Mouse (Mus musculus) urinary bladder, postnatal 4 days (tissue): Measurements from ENCODE around the gene Btbd11.
"Not testable (repeated sequence)": the region's sequence is repeated elsewhere in the genome, so short reads cannot be mapped to it uniquely, and the experiment has no call there.

Experiments used
- DNase-seq, 2 experiments: peaks; one replicate each; pipeline ENCODE4 v3.0.0; 2021 to 2022; ENCODE audit warnings: low spot score in 2 of 2

Gene Btbd11

DNA sequence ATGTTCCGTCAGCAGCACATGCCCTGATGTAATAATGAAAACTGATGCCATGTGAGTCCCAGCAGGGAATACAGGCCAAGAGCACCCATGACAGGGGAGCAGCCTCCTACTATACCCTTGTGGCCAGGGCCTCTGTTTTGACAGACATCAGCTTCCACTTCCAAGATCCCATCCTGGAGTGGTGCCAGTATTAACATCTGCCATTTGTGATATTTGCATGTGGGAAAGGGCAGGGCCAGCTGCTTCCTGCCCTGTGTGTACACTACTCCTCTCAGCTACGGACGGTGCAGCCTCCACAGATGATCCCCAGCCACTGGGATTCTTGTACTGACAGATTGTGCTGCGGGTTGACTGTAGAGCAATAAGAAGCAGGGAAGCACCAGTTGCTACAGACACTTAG is 269.3 kb downstream of the Btbd11 start:
- no peak for DNase-seq

DNA sequence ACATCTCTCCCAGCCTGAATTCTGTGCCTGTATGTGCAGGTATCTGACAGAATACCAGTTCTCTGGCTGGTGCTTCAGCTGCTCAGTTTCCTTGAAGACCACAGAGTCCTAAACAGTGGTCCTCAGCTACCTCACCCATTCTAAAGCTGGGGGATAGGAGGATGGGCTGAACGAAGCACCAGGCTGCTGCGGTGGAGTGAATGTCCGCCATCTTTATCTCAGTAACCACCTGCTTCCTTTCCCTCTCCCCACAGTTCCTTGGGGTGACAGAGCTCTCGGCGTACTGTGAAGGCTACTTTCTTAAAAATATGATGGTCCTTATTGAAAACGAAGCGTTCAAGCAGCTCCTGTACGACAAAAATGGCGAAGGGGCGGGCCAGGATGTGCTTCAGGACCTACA is 271.3 kb downstream of the Btbd11 start:
- DNase-seq = no peak

DNA sequence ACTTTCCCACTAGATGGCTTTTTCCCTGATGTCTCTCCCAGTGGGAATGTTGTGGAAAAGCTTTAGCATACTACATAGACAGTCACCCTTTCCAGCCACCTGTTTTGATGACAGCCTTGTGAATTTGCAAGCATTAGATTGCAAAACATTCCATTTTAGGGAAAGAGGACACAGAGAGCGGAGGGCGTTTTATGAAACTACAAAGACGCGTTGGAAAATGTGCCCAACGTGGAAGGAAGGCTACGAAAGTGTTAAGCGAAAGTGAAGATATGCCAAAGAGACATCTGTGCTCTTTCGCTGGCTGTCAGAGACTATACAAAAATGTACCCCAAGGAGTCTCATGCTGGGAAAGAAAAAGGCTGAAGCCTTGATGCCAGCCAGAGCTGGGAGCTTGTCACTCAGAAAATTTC is 286.9 kb downstream of the Btbd11 start:
- no peak for DNase-seq

DNA sequence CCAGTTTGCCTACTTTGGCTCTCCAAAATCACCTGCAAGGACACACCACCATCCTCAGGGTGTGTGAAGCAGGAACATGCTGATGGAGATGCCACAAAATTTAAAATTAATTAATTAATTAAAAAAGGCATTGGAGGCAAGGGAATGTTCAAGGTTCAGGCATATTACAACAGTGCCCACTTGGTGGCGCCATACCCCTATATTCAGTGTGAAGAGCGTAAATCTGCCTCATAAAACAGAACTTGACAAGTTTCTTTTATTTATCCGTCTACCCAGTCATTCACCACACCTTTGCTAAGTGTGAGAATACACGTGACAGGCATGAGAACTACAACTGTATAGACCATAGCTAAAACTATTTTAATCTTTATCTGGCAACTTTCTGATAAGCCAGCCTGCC is 292.0 kb downstream of the Btbd11 start:
- DNase-seq = no peak

DNA sequence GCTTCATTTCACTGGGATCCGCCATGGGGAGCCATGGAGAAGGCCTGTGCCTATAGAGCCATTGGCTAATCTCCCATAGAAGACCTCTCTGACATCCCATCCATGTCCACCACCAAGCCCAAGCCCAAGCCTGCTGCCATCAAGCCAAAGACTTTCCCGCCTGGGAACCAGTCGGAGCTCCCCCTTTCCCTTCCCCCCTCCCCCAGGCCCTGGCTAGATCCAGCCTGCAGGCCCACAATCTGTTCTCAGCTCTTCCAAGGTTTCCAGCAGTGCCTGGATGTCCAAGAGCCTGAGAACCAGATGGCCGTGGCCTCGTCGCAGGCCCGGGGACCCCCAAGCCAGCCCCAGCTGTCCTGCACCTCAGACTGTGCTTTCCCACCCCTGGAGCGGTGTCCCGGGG is 295.8 kb downstream of the Btbd11 start:
- no peak for DNase-seq

DNA sequence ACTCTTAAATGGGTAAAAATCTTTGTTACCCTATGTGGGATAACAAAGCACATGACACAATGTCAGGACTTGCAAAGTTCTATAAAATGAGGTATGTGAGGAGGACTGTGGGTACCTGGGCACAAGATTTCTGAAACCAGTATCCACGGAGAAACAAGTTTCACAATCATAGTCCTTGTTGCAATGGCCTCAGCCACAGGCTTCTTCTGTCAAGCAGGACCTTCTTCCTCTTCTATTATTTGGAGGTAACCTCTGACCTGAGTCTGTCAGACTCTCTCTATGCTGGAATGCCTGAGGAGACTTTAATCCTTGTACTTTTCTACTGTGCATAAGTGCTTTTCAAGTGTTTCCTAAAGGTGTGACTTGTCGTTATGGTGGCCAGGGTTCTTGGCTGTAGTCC is 307.8 kb downstream of the Btbd11 start:
- DNase-seq = not testable (repeated sequence)

DNA sequence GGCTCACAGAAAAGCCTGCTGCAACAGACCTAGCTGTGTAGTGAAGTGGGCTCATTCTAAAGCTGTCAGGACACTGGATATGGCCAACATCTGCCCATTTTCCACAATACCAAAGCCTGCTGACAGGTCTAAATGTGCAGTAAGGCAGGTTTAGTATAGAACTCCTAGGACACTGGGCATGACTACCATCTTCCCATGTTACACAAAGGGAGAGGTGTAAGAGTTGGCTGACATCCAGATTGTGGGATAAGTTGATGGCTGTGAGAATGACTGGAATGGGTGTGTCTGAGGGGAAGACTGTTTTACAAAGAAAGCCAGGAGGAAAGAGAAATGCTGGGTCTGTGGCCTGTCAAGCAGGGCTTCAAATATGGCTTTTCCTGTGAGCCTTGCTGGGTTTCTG is 313.1 kb downstream of the Btbd11 start:
- DNase-seq = no peak

DNA sequence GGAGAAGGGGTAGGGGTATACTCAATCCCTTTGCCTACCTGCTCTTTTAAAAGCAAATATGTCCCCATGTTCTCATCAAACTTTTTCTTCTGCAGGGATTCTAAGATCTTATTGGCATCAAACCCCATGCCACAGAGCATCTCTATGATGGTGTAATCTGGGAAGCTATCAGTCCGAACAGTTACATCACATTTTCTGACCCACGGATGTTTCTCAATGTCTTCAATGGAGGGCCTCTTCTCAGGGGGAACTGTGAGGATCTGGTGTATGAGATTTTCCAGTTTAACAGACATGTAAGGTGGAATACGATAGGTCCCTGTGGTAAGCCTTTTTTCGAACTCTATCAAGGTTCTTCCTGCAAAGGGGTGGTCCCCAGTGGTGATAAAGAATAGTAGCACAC is 323.2 kb downstream of the Btbd11 start:
- not testable (repeated sequence) for DNase-seq
